Mouse (Mus musculus) stomach, postnatal 0 days (tissue): ENCODE measurements around the gene Trip11. TPM values are rescaled to one million over a fixed set of nuclear protein-coding genes. Genes with fewer than 3 reads are reported as not detected.

Experiments used
- ATAC-seq: fragments of 200-750 bp; cut with Nextera tagmentation; 2 replicates; pipeline ENCODE4 v1.8.0; 2017; ENCODE audit not compliant: low FRiP score, low TSS enrichment
- DNase-seq: peaks from one replicate; pipeline ENCODE4 v3.0.0-alpha.2; 2016; ENCODE audit warnings: low spot score
- H3K27ac ChIP-seq: fragments of 300-500 bp; sonication (generic); replicated peaks from 2 replicates; pipeline ENCODE4 v1.5.1; 2014; ENCODE audit warnings: mild to moderate bottlenecking, control low read depth
- H3K27me3 ChIP-seq: fragments of 300-500 bp; sonication (generic); 2 replicates; pipeline ENCODE4 v1.6.1; 2014; ENCODE audit warnings: low read length; ENCODE audit not compliant: control insufficient read depth, insufficient read depth
- H3K36me3 ChIP-seq: fragments of 300-500 bp; sonication (generic); 2 replicates; pipeline ENCODE4 v1.6.1; 2014; ENCODE audit warnings: low read length, mixed read lengths; ENCODE audit not compliant: control insufficient read depth, insufficient read depth
- H3K4me1 ChIP-seq: fragments of 300-500 bp; sonication (generic); replicated peaks from 2 replicates; pipeline ENCODE4 v1.6.1; 2014; ENCODE audit warnings: antibody characterized with exemption; ENCODE audit not compliant: control insufficient read depth, insufficient read depth
- H3K4me2 ChIP-seq: fragments of 300-500 bp; sonication (generic); replicated peaks from 2 replicates; pipeline ENCODE4 v1.6.1; 2014; ENCODE audit warnings: low read depth, mild to moderate bottlenecking, control low read depth, moderate library complexity
- H3K4me3 ChIP-seq: fragments of 300-500 bp; sonication (generic); 2 replicates; pipeline ENCODE4 v1.5.1; 2014; ENCODE audit warnings: low read depth, low read length, control low read depth
- H3K9ac ChIP-seq: fragments of 300-500 bp; sonication (generic); 2 replicates; pipeline ENCODE4 v1.6.1; 2014; ENCODE audit warnings: mild to moderate bottlenecking, low read length, control low read depth, mixed read lengths
- H3K9me3 ChIP-seq: fragments of 300-500 bp; sonication (generic); 2 replicates; pipeline ENCODE4 v1.6.1; 2016; ENCODE audit warnings: low read length; ENCODE audit not compliant: control insufficient read depth
- CTCF ChIP-seq: IDR thresholded peaks from 2 replicates; pipeline ENCODE4 v1.5.1; 2016; ENCODE audit warnings: antibody characterized with exemption, low read depth, mild to moderate bottlenecking, moderate library complexity
- EP300 ChIP-seq: optimal IDR thresholded peaks from 2 replicates; pipeline ENCODE3; 2016; ENCODE audit warnings: antibody characterized with exemption
- WGBS: fragments of 180-500 bp; shearing (Covaris S2); extraction: QIAGEN DNeasy Blood & Tissue Kit; methylation state at CpG from one replicate; pipeline ENCODE4 v1.1.7; 2014; 5-methylcytosine and 5-hydroxymethylcytosine counted together
- polyA plus RNA-seq: library from polyadenylated mRNA; unstranded; fragments of >200 nt; fragmentation: Nextera tagmentation; extraction: Ambion mirVana; gene quantifications from 2 replicates; pipeline ENCODE4 v1.2.1, GENCODE M21; 2015

Trip11 gene
- polyA plus RNA-seq, 1 experiment from 2014 or later = 24.3 TPM

GRCm38 (mm10) chr12:101792684-101793083 is 120.4 kb downstream of the Trip11 start:
- H3K27me3 ChIP-seq = no peaks in the 10 kb centered on the region
- no peaks in the 10 kb centered on the region for H3K36me3 ChIP-seq
- whole genome bisulfite sequencing = 92% methylated on average over 4 of the region's 4 CpGs
- H3K4me3 ChIP-seq = no peak overlapping the region
- H3K9me3 ChIP-seq = no peaks in the 10 kb centered on the region
- no peak overlapping the region for H3K4me2 ChIP-seq
- DNase-seq = no peak
- no peak for ATAC-seq
- H3K27ac ChIP-seq = no peak overlapping the region
- TF ChIP-seq EP300 (no peak), CTCF (no peak)
- no peak overlapping the region for H3K9ac ChIP-seq
- H3K4me1 ChIP-seq = no peaks in the 10 kb centered on the region

GRCm38 (mm10) chr12:101789767-101790166 is 123.3 kb downstream of the Trip11 start:
- Histone ChIP-seq H3K4me2 (no peak overlapping the region), H3K4me3 (no peak overlapping the region), H3K9me3 (no peaks in the 10 kb centered on the region), H3K36me3 (no peaks in the 10 kb centered on the region), H3K4me1 (no peaks in the 10 kb centered on the region), H3K27me3 (no peaks in the 10 kb centered on the region), H3K9ac (no peak overlapping the region), H3K27ac (no peak overlapping the region)
- no peak for TF ChIP-seq EP300
- TF ChIP-seq CTCF = no peak
- WGBS = 87% methylated on average over 3 of the region's 3 CpGs
- ATAC-seq (no peak), DNase-seq (no peak)

GRCm38 (mm10) chr12:101789250-101789649 is 123.8 kb downstream of the Trip11 start:
- Histone ChIP-seq H3K4me3 (no peak overlapping the region), H3K9ac (no peak overlapping the region), H3K4me2 (no peak overlapping the region), H3K36me3 (no peaks in the 10 kb centered on the region), H3K4me1 (no peaks in the 10 kb centered on the region), H3K27me3 (no peaks in the 10 kb centered on the region), H3K9me3 (no peaks in the 10 kb centered on the region), H3K27ac (no peak overlapping the region)
- ATAC-seq (no peak), DNase-seq (no peak)
- WGBS = 70% methylated on average over 3 of the region's 3 CpGs
- no peak for TF ChIP-seq EP300
- no peak for TF ChIP-seq CTCF

Other genes starting within 250 kb of the Trip11 start
- gene Tc2n, start 194.7 kb downstream of the Trip11 start, polyA plus RNA-seq = 11.6 and 12.5 TPM in 2 replicates
- 50.7 and 70.9 TPM in 2 replicates for gene Fbln5, start 94.2 kb downstream of the Trip11 start, polyA plus RNA-seq
- gene Atxn3, start 45.0 kb upstream of the Trip11 start, polyA plus RNA-seq = 12.0 and 13.4 TPM in 2 replicates
- gene Cpsf2, start 62.7 kb upstream of the Trip11 start, polyA plus RNA-seq = 12.1 and 13.9 TPM in 2 replicates
- 0.28 and 0.30 TPM in 2 replicates for gene Slc24a4, start 215.5 kb upstream of the Trip11 start, polyA plus RNA-seq